Comparison of ENCODE assay signal across 8 mouse cellular contexts in genomic region chr17:87445917-87446766, GRCm38 (mm10). TPM values are rescaled to one million over a fixed set of nuclear protein-coding genes. Genes with fewer than 3 reads are reported as not detected.
A peak's percentile ranks its signal among the peaks of the same experiment; 100 is the strongest.
DNase-seq lines count a peak whose midpoint lies in the region; ATAC-seq and TF ChIP-seq lines count a peak whose summit lies in the region.

No protein-coding gene starts in this region.

- 1% methylated on average over 82 of the region's 86 CpGs for WGBS in cerebellum, adult 2 months
- WGBS in forebrain, postnatal 0 days, result 3% methylated on average over 46 of the region's 86 CpGs
- WGBS in hindbrain, embryonic 12.5 days, result under 1% methylated on average over 33 of the region's 86 CpGs

- no peaks in the 10 kb centered on the region for H3K27me3 ChIP-seq in cerebellum, adult 2 months (ENCODE audit: control insufficient read depth, insufficient read depth, low read length)
- H3K27me3 ChIP-seq in forebrain, postnatal 0 days (ENCODE audit: insufficient read depth, low read length), result no peaks in the 10 kb centered on the region
- H3K27me3 ChIP-seq in hindbrain, embryonic 12.5 days, result no peaks in the 10 kb centered on the region; the same call in 1 of the 2 replicates
- H3K27me3 ChIP-seq in megakaryocyte, embryonic 14.5 days (replicated peaks), result no peaks in the 10 kb centered on the region

- peak overlapping the region; percentile 99 for H3K9ac ChIP-seq in forebrain, postnatal 0 days
- peak overlapping the region; percentile 100 for H3K9ac ChIP-seq in hindbrain, embryonic 12.5 days

- peak overlapping the region; percentile 84 for H3K27ac ChIP-seq in cerebellum, adult 2 months (ENCODE audit: insufficient read depth, low read length)
- H3K27ac ChIP-seq in forebrain, postnatal 0 days (ENCODE audit: low read depth, low read length), result peak overlapping the region; percentile 99
- H3K27ac ChIP-seq in hindbrain, embryonic 12.5 days, result peak overlapping the region; percentile 99

- H3K4me1 ChIP-seq in cerebellum, adult 2 months (ENCODE audit: control insufficient read depth, insufficient read depth, low read length), result no peaks in the 10 kb centered on the region; the same call in 1 of the 2 replicates
- peaks cover 25% of the 10 kb centered on the region for H3K4me1 ChIP-seq in forebrain, postnatal 0 days (ENCODE audit: insufficient read depth)
- peaks cover 41% of the 10 kb centered on the region for H3K4me1 ChIP-seq in hindbrain, embryonic 12.5 days
- H3K4me1 ChIP-seq in megakaryocyte, embryonic 14.5 days, result peaks cover 61% of the 10 kb centered on the region

- peak; percentile 72 for ATAC-seq in forebrain, postnatal 0 days
- ATAC-seq in hindbrain, embryonic 12.5 days (ENCODE audit: low FRiP score), result peak; percentile 82

- H3K4me3 ChIP-seq in cerebellum, adult 2 months (replicated peaks; ENCODE audit: insufficient read depth, low read depth, low read length), result peak overlapping the region; percentile 71
- peak overlapping the region; percentile 80 for H3K4me3 ChIP-seq in forebrain, postnatal 0 days (ENCODE audit: low read depth, low read length)
- peak overlapping the region; percentile 96 for H3K4me3 ChIP-seq in hindbrain, embryonic 12.5 days
- H3K4me3 ChIP-seq in megakaryocyte, embryonic 14.5 days (replicated peaks), result peak overlapping the region; percentile 96

- no peak for TF ChIP-seq POLR2A in cerebellum, adult 2 months (IDR thresholded peaks at IDR 0.05; ENCODE audit: borderline replicate concordance, insufficient read depth, low read length)

- intact Hi-C loops in left cerebral cortex, postnatal 14 days (cut with DNase I), result loop anchor here (2.0 to 5.0 kb wide), 4 partner anchors 85 to 129 kb away; no protein-coding TSS in a partner anchor

- H3K4me2 ChIP-seq in forebrain, postnatal 0 days (ENCODE audit: low read depth), result peak overlapping the region; percentile 68
- peak overlapping the region; percentile 73 for H3K4me2 ChIP-seq in hindbrain, embryonic 12.5 days (replicated peaks)

- TF ChIP-seq CTCF in cerebellum, adult 2 months (IDR thresholded peaks at IDR 0.05; ENCODE audit: borderline replicate concordance, insufficient read depth, low read depth, low read length), result no peak
- no peak for TF ChIP-seq CTCF in forebrain, postnatal 0 days (IDR thresholded peaks at IDR 0.05; ENCODE audit: low read depth)

- peak; percentile 82 for DNase-seq in NIH3T3 (ENCODE audit: low read depth)
- DNase-seq in cerebellum, adult 2 months, result peak; percentile 70 to 78
- peak; percentile 87 for DNase-seq in forebrain, postnatal 0 days
- peak; percentile 71 to 72 for DNase-seq in left cerebral cortex, postnatal 14 days (ENCODE audit: low spot score in 2 of 2)
- DNase-seq in right cerebral cortex, postnatal 36 days (ENCODE audit: low spot score in 2 of 2), result peak; percentile 54 to 64
- peak; percentile 42 to 46 for DNase-seq in urinary bladder, postnatal 36 days (ENCODE audit: low spot score in 2 of 2)

- H3K36me3 ChIP-seq in forebrain, postnatal 0 days (ENCODE audit: insufficient read depth), result no peaks in the 10 kb centered on the region
- H3K36me3 ChIP-seq in hindbrain, embryonic 12.5 days, result peaks cover 5% of the 10 kb centered on the region
- H3K36me3 ChIP-seq in megakaryocyte, embryonic 14.5 days (replicated peaks; ENCODE audit: low read length), result peaks cover 29% of the 10 kb centered on the region

- H3K9me3 ChIP-seq in forebrain, postnatal 0 days (ENCODE audit: low read length), result no peaks in the 10 kb centered on the region
- no peaks in the 10 kb centered on the region for H3K9me3 ChIP-seq in hindbrain, embryonic 12.5 days (replicated peaks)
- no peaks in the 10 kb centered on the region for H3K9me3 ChIP-seq in megakaryocyte, embryonic 14.5 days

RNA-seq across cellular contexts. Expression of gene Calm2, which starts 0.6 kb away (rescaled TPM):
- 1,979 and 2,002 TPM in 2 replicates for polyA plus RNA-seq in cerebellum, adult 2 months (2012; rRNA removed)
- 1,563 and 1,794 TPM in 2 replicates for total RNA-seq in forebrain, postnatal 0 days (2014; rRNA removed)
- 3,264 and 3,401 TPM in 2 replicates for polyA plus RNA-seq in forebrain, postnatal 0 days (2015; fragmentation: Nextera tagmentation; extraction: Ambion mirVana)
- polyA plus RNA-seq in hindbrain, embryonic 12.5 days (2016; fragmentation: Nextera tagmentation; extraction: Ambion mirVana), result 1,282 and 1,370 TPM in 2 replicates
- total RNA-seq in left cerebral cortex, postnatal 14 days (2021), result 1,000 to 10,000 TPM; 2,367 to 2,382 TPM
- polyA plus RNA-seq in megakaryocyte, embryonic 14.5 days (2012; ENCODE audit: insufficient read depth, low replicate concordance), result 2.3 and 36.6 TPM in 2 replicates

RNA-seq across cellular contexts. Expression of gene Stpg4, which starts 18.6 kb away (rescaled TPM):
- polyA plus RNA-seq in cerebellum, adult 2 months (2012; rRNA removed), result not detected in 2 replicates
- not detected in 2 replicates for total RNA-seq in forebrain, postnatal 0 days (2014; rRNA removed)
- not detected in 2 replicates for polyA plus RNA-seq in forebrain, postnatal 0 days (2015; fragmentation: Nextera tagmentation; extraction: Ambion mirVana)
- 0.34 TPM in 1 of 2 replicates, not detected in the other for polyA plus RNA-seq in hindbrain, embryonic 12.5 days (2016; fragmentation: Nextera tagmentation; extraction: Ambion mirVana)
- not detected for total RNA-seq in left cerebral cortex, postnatal 14 days (2021)
- polyA plus RNA-seq in megakaryocyte, embryonic 14.5 days (2012; ENCODE audit: insufficient read depth, low replicate concordance), result not detected in 2 replicates

Comparison
In these comparisons a context has a peak if more than half of its experiments do, and no peak if none do; other contexts are left out.
1. Peak in every context shown above with its lines: DNase-seq, ATAC-seq, H3K4me3 ChIP-seq and H3K27ac ChIP-seq.
2. RNA of gene Calm2, which starts 0.6 kb away (polyA plus RNA-seq): 3,264 to 3,401 TPM in forebrain, postnatal 0 days, 1,979 to 2,002 TPM in cerebellum, adult 2 months and 1,282 to 1,370 TPM in hindbrain, embryonic 12.5 days; 2.3 to 36.6 TPM in megakaryocyte, embryonic 14.5 days; every median in the first group is over 10 times any median in the second.